Mouse (Mus musculus) myocyte (in vitro differentiated cells): Measurements from ENCODE around the gene Irf2.

Source experiments
- CEBPB ChIP-seq: IDR thresholded peaks from 2 replicates; pipeline ENCODE4 v1.6.1; 2011; ENCODE audit warnings: mild to moderate bottlenecking, moderate library complexity; ENCODE audit not compliant: poor library complexity, insufficient read depth, severe bottlenecking
- POLR2A ChIP-seq: IDR thresholded peaks from one replicate; pipeline ENCODE4 v1.6.1; 2011; ENCODE audit warnings: low read depth, mild to moderate bottlenecking, control low read depth, moderate library complexity; ENCODE audit not compliant: insufficient read length
- TCF12 ChIP-seq: IDR thresholded peaks from one replicate; pipeline ENCODE4 v1.6.1; 2011; ENCODE audit warnings: mild to moderate bottlenecking, control low read depth; ENCODE audit not compliant: poor library complexity, insufficient read depth, severe bottlenecking

- TF ChIP-seq CEBPB (no peak), POLR2A (no peak), TCF12 (no peak)
Observed at GRCm38 (mm10) chr8:46690581-46690980, 49.0 kb upstream of the Irf2 start.
